Mouse (Mus musculus) fat pad, adult 2 months (tissue): ENCODE data around the gene Mef2c.

Source experiments
- DNase-seq: peaks from one replicate; pipeline ENCODE4 v3.0.0-alpha.2; 2011; ENCODE audit warnings: low read depth, low spot score; ENCODE audit errors: extremely low read depth

Mef2c gene

GRCm38 (mm10) chr13:83660722-83661121 is 156.9 kb downstream of the Mef2c start:
- DNase-seq: no peak

DNA sequence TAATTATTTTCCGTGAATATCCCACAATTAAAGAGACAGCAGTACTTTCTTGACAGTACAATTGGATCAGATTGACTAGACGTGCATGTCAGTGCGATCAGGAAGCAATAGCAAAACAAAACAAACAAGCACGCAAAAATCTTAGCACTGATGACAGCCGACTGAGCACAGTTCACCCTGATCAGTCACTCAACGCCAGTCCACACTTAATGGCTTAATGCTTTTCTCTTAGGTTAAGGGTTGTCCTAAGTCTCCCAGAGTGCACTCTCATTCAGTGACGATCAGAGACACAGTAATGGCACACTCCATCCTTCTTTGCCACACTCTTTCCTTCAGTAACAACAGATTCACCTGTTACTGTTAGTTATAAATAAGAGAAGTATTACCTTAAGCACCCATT is 157.3 kb downstream of the Mef2c start:
- no peak for DNase-seq

GRCm38 (mm10) chr13:83662089-83662551 is 158.3 kb downstream of the Mef2c start:
- DNase-seq: no peak

DNA sequence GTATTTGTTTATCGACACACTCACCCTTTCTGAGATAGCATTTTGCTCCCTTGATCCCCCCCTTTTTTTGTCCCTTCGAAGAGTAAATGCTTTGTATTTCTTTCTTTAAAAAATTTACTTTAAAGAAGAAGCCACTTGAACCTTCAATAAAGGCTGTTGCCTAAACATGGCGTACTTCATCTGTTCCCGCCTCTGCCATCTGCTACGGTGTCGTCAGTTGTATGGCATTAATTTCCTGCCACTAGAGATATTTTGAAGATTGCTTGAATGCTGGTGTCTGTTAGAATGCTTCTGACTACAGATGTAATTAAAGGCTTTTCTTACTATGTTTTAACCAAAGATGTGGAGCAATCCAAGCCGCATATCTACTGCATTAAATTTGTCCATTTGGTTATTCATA is 162.3 kb downstream of the Mef2c start:
- no peak for DNase-seq

DNA sequence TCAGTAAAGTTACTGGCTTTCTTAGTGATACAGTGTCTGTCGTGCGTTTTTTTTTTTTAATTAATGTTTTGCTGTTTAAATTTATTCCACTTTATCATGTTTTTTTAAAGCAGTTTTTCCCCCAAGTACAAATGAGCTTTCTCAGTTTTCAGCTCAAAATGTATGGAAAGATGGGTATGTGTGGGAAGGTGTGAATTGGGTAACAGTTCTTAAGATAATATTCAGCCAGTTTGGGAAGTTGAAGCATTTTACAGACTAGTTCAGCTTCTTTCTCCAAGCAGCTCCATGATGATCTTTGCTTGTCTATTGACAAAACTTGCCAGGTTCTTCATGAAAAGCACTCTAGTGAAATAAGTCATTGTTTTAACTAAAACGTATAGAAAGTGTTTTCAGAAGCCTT is 163.2 kb downstream of the Mef2c start:
- DNase-seq: no peak

DNA sequence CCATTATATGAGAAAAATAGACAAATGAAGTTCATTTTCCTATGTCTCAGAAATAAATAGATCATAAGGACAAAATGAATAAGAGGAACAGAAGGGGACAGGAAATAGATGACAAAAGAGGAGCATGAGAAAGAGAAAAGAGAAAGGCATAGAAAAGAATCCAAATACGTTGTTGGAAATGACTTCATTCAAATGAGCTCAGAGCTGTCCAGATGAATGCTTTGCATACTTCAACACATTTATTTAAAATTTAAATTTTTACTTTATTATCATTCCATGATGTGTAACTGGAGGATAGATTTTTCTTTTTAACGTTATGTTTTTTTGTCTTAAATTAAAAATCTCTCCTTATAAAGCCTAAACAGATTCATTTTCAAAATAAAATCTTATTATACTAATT is 203.8 kb downstream of the Mef2c start:
- DNase-seq: no peak

- DNase-seq: no peak
Measured at GRCm38 (mm10) chr13:83712778-83713380, 209.0 kb downstream of the Mef2c start.

DNA sequence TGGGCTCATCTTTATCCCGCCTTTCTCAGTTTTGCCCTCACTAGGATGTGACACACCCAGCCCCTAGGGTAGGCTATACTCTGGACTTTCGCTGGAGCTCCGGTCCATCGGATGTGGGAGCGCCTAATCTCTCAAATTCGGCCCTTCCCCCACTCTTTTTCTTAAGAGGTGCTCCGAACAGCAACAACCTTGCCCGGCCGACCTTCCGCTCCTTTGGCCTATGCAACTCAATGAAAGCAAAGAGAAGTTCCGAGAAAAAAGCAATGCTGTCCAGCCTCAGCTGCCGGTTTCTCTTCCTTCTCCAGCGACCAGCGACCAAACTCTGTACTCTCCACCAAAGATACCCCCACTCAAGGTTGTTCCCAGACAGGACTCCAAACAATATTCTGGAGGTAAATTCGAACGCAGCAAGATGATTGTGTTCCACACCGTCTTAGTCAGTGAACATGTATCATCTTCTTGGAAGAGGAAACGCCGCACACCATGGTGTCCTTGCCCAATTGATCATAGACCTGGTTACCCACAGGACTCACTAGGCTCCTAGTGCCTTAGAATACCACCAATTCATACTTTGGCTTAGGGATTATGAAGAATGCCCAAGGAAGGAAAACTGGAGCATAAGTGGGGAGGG is 209.9 kb downstream of the Mef2c start:
- DNase-seq: no peak

GRCm38 (mm10) chr13:83714466-83715307 is 210.9 kb downstream of the Mef2c start:
- DNase-seq: no peak

DNA sequence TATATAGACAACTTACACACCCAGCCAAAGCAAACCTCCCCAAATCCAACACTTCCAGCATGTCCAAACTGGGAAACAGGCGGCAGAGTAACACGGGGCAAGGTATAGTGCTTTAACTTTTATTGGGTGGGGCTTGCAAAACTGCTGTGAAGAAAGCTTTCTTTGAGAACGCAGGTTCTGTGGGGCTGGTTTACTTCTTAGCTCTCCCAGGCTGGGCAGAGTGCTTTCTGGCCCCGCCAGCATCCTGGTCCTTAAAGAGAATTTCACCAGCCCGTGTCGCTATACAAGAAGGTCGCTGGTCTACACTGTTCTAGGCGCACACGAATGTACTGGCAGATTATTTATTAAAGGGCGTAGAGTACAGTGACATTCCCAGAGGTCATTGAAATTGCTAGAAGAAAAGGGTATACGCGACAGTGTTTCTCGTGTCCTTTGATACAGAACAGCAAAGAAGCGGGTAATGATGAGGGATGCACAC is 211.5 kb downstream of the Mef2c start:
- DNase-seq: no peak

DNA sequence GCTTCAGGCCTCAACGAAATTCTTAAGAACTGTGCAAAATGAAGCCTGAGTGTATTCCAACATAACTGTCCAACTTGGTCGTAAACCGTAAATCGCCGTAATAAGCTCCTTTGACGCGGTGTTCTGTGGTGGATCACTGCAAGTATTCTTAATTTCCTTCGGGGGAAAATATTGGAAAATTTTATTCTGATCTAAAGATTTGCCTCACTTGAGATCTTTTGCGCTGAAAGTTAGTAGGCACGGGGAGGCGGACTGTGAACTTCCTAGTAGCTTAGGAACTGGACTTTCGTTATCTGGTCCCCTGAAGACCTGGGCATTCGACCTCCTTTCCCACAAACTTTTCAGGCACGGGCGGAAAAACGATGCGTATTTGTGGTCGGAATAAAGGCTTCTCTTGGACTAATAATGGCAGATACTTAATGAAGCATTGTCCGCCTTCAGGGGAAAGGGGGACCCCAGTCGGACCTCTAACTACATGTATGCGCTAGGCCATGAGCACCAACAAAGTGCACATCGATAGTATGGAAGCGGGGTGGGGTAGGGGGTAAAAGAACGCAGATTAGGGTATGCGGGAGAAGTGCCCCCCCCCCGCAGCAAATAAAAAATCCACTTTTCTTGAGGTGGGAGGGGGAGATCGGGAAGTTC is 212.3 kb downstream of the Mef2c start:
- DNase-seq: no peak
